Mouse (Mus musculus) hindbrain, embryonic 15.5 days (tissue): ENCODE data around the gene Phc1. TPM values are rescaled to one million over a fixed set of nuclear protein-coding genes. Genes with fewer than 3 reads are reported as not detected.
"Not testable (repeated sequence)": the region's sequence is repeated elsewhere in the genome, so short reads cannot be mapped to it uniquely, and the experiment has no call there.

Source experiments
- ATAC-seq: fragments of 200-750 bp; cut with Nextera tagmentation; 2 replicates; pipeline ENCODE4 v1.8.0; 2017; ENCODE audit warnings: low read depth, moderate number of reproducible peaks, moderate TSS enrichment; ENCODE audit not compliant: low FRiP score
- H3K27ac ChIP-seq: fragments of 300-500 bp; sonication (generic); replicated peaks from 2 replicates; pipeline ENCODE4 v1.5.1; 2015; ENCODE audit warnings: mild to moderate bottlenecking, inconsistent platforms
- H3K27me3 ChIP-seq: fragments of 300-500 bp; sonication (generic); 2 replicates; pipeline ENCODE4 v1.6.1; 2015; ENCODE audit warnings: control low read depth, inconsistent platforms
- H3K36me3 ChIP-seq: fragments of 300-500 bp; sonication (generic); 2 replicates; pipeline ENCODE4 v1.6.1; 2015; ENCODE audit warnings: control low read depth, inconsistent platforms
- H3K4me1 ChIP-seq: fragments of 300-500 bp; sonication (generic); replicated peaks from 2 replicates; pipeline ENCODE4 v1.6.1; 2015; ENCODE audit warnings: control low read depth, inconsistent platforms
- H3K4me2 ChIP-seq: fragments of 300-500 bp; sonication (generic); 2 replicates; pipeline ENCODE4 v1.6.1; 2015; ENCODE audit warnings: moderate library complexity, mild to moderate bottlenecking, inconsistent platforms
- H3K4me3 ChIP-seq: fragments of 300-500 bp; sonication (generic); 2 replicates; pipeline ENCODE4 v1.5.1; 2015; ENCODE audit warnings: mild to moderate bottlenecking, inconsistent platforms
- H3K9ac ChIP-seq: fragments of 300-500 bp; sonication (generic); 2 replicates; pipeline ENCODE4 v1.6.1; 2015; ENCODE audit warnings: inconsistent platforms
- H3K9me3 ChIP-seq: fragments of 300-500 bp; sonication (generic); 2 replicates; pipeline ENCODE4 v1.6.1; 2016; ENCODE audit warnings: control low read depth, inconsistent platforms
- WGBS: fragments of 180-500 bp; shearing (Covaris S2); methylation state at CpG from one replicate; pipeline ENCODE4 v1.1.7; 2015; 5-methylcytosine and 5-hydroxymethylcytosine counted together
- polyA plus RNA-seq: library from polyadenylated mRNA; unstranded; fragments of >200 nt; fragmentation: Nextera tagmentation; extraction: Ambion mirVana; gene quantifications from 2 replicates; pipeline ENCODE4 v1.2.1, GENCODE M21; 2015

Gene Phc1
- polyA plus RNA-seq: 26.4 and 30.6 TPM in 2 replicates

DNA sequence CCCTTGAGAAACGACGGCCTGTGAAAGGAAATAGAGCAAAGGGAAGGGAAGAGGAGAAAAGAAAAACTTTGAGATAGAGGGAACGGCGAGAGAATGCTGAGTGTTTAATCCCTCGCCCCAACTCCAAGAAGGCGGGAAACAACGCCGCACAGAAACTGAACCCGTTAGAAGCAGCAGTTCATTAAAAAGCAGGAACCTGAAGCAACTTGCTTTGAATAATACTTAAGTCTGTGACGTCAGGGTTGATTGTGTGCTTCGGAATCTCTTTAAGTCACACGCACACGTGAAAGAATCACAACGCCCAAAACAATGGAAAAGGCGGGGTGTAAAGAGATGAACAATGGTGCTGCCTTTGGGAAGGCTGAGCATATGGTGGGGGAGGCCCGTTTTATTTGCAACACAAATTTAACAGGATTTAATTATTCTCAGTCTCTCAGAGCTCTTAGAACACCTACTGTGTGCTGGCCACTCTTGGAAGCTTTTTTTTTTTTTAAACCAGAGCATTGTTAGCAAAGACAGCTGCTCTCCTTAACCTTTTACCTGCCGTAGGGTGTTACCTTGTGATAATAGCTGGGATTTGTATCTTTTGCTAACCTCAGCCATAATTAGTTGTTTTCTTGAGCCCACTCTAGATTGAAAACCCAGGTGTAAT, at the start of gene Phc1:
Gene Phc1, minus strand, starts transcription at position 213 of the 652 bp plus-strand sequence.
- ATAC-seq: peak; percentile 66
- peaks cover 28% of the 10 kb centered on the region for H3K4me1 ChIP-seq
- peak within 1 kb of the TSS; percentile 93 for H3K4me3 ChIP-seq
- WGBS: under 1% methylated on average over 17 of the region's 17 CpGs
- peak within 1 kb of the TSS; percentile 95 for H3K27ac ChIP-seq
- peak within 1 kb of the TSS; percentile 68 for H3K4me2 ChIP-seq
- H3K9me3 ChIP-seq: no peaks in the 10 kb centered on the region
- H3K36me3 ChIP-seq: no peaks in the 10 kb centered on the region
- peak within 1 kb of the TSS; percentile 84 for H3K9ac ChIP-seq
- no peaks in the 10 kb centered on the region for H3K27me3 ChIP-seq

DNA sequence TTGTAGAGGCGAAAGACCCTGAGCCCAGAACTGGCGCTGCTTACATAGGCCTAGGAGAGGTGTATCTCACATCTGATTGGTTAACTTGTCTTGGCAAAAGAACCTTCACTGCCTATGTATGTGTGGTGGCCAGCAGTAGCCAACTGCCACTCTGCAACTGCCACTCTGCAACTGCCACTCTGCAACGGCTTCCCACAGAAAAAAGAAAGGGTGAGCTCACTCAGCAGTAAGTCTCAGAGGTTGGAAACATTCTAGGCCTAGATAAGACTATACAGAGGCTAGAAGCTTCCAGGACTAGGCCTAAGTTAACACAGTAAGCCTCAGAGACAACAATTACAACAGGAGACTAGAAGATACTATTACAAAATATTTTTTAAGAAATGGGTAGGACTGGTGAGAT, 49.6 kb upstream of the Phc1 start:
- not testable (repeated sequence) for H3K36me3 ChIP-seq, H3K27ac ChIP-seq, H3K27me3 ChIP-seq, H3K9me3 ChIP-seq, H3K9ac ChIP-seq, H3K4me3 ChIP-seq, H3K4me1 ChIP-seq, ATAC-seq, H3K4me2 ChIP-seq
- WGBS: 69% methylated on average over 3 of the region's 3 CpGs

DNA sequence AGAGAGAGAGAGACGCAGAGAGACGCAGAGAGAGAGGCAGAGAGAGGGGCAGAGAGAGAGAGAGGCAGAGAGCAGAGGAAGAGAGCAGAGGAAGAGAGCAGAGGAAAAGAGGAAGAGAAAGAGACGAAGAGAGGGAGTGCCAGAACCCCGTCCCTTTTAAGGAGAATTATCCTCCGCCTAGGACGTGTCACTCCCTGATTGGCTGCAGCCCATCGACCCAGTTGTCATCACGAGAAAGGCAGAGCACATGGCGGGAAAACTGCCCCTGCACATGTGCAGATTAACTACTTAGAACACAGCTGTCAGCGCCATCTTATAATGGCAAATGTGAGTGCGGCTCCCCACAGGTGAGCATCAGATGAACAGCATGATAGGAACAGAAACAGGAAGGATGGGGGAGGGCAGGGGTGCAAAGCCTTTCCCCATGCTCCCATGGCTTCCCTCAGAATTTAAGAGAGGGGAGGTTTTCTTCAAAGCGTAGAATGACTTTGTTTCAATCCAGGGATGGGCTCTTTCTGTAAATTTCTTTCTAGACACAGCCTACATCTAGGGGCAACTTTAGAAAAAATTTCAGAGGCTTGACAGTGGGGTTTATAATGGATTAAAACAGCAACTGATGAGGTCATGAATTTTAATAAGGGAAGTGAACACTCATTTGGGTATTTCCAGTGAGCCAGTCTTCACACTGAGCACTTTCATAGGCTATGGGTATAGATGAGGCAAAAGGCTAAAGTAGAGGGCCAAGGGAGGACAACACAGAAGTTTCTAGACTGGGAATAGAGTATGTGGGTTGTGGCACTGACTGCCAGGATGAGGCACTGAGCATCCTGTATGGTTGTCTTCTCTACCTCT, 47.0 kb upstream of the Phc1 start:
- not testable (repeated sequence) for H3K9ac ChIP-seq, ATAC-seq, H3K4me2 ChIP-seq, H3K27me3 ChIP-seq, H3K4me3 ChIP-seq, H3K27ac ChIP-seq, H3K9me3 ChIP-seq, H3K4me1 ChIP-seq, H3K36me3 ChIP-seq
- WGBS: 93% methylated on average over 12 of the region's 12 CpGs

DNA sequence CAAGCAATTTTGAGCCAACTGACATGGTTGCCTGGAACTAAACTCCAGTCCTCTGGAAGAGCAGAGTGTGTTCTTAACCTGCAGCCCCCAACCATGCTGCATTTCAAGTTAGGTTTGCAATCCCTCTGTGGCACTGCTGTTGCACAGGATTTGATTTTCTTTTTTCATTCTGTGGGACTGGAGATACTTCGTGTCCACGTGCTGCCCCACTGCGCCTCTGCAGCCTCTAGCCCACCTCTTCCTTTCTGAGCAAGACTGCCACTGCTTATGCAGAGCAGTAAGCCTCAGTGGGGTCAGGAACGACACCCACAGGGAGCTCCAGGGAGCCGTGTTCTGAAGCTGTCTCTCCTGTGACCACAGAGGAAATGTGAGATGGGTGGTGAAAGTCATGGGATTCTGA, 45.4 kb upstream of the Phc1 start:
- 73% methylated on average over 5 of the region's 5 CpGs for WGBS
- ATAC-seq: no peak
- H3K4me2 ChIP-seq: no peak overlapping the region

DNA sequence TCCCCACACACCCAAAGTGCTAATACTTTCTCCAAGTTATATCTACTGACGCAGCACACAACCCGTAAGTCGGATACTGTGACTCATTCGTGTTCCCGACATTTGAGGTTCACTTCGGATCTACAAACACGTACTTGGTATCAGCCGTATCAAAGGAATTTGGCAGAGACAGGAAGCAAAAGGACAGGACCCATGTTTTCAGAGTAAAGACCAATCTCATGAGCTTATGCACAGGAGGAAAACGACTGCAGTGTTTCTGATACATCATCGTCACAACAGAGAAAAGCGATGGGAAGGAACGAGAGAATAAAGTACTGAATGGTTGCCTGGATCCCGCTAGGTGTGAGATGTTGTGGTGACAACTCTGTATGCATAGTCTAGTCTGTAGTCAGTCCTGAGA, 44.5 kb upstream of the Phc1 start:
- Histone ChIP-seq H3K9me3 (no peaks in the 10 kb centered on the region), H3K27me3 (no peaks in the 10 kb centered on the region), H3K36me3 (no peaks in the 10 kb centered on the region), H3K4me3 (no peak overlapping the region), H3K9ac (no peak overlapping the region), H3K4me2 (no peak overlapping the region), H3K27ac (no peak overlapping the region), H3K4me1 (no peaks in the 10 kb centered on the region)
- 92% methylated on average over 13 of the region's 13 CpGs for WGBS
- no peak for ATAC-seq

More for the DNA sequence above, 45.4 kb upstream of the Phc1 start:
- H3K9ac ChIP-seq: no peak overlapping the region
- H3K27me3 ChIP-seq: no peaks in the 10 kb centered on the region
- no peak overlapping the region for H3K4me3 ChIP-seq
- H3K27ac ChIP-seq: no peak overlapping the region
- no peaks in the 10 kb centered on the region for H3K9me3 ChIP-seq
- no peaks in the 10 kb centered on the region for H3K4me1 ChIP-seq
- no peaks in the 10 kb centered on the region for H3K36me3 ChIP-seq

DNA sequence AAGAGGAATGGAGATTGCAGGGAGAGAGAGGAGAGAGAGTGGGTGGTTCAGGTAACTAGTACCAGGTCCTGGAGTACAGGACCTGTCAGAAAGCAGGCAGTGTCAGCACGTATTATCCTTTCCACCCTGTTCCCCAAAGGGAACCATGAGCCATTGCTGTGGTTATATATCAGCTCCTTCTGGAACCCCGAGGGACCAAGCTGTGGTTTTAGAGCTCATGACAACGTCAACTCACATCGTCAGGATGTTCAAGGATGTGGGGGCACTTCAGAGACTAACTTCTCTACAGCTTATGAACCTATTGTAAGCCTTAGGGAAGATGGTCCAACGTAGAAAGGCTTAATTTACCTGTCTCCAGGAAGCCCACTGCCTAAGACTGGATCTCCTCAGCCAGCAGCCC, 42.9 kb upstream of the Phc1 start:
- no peak overlapping the region for H3K4me3 ChIP-seq
- 83% methylated on average over 5 of the region's 5 CpGs for WGBS
- H3K4me1 ChIP-seq: no peaks in the 10 kb centered on the region
- no peaks in the 10 kb centered on the region for H3K27me3 ChIP-seq
- H3K9ac ChIP-seq: no peak overlapping the region
- no peak overlapping the region for H3K27ac ChIP-seq
- no peaks in the 10 kb centered on the region for H3K36me3 ChIP-seq
- no peak for ATAC-seq
- no peak overlapping the region for H3K4me2 ChIP-seq
- H3K9me3 ChIP-seq: no peaks in the 10 kb centered on the region

DNA sequence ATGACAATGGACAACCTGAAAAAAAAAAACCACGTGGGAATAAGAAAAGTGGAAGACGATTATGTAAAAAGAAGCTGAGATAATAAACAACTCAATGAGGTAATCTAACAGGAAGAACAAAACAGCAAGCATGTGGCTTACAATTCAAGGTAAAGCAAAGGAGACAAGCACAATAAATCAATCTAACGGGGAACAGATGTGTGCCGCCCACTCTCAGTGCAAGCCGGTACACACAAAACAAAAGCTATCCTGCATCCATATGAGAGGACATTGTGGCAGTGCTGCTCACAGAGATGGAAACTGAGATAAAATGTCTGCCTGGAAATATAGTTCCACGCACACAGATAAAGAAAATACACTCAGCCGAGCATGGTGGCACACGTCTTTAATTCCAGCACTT, 41.7 kb upstream of the Phc1 start:
- WGBS: 70% methylated on average over 8 of the region's 8 CpGs
- no peak for ATAC-seq
- Histone ChIP-seq H3K4me3 (no peak overlapping the region), H3K4me1 (no peaks in the 10 kb centered on the region), H3K9me3 (no peaks in the 10 kb centered on the region), H3K4me2 (no peak overlapping the region), H3K27me3 (no peaks in the 10 kb centered on the region), H3K36me3 (no peaks in the 10 kb centered on the region), H3K9ac (no peak overlapping the region), H3K27ac (no peak overlapping the region)

DNA sequence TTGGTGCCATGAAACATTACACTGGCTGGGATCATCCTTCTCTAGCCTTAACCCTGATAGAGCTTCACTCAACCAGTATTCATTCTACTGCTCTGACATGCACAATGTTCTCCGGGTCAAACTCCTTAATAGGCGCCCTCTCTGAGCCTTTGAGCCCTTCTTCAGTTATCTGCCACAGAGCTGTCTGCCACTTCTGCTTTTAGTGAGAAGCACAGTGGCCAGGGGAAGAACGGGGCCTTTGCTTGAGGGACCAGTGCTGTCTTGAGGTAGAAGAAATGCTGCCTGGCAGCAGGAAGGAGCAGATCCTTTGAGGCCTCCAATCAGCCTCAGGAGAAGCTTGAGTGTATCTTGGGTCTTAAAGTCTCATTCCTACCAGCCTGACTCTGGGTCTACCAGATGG, 27.9 kb upstream of the Phc1 start:
- Histone ChIP-seq H3K27ac (no peak overlapping the region), H3K36me3 (no peaks in the 10 kb centered on the region), H3K27me3 (no peaks in the 10 kb centered on the region), H3K9me3 (no peaks in the 10 kb centered on the region), H3K9ac (no peak overlapping the region), H3K4me2 (no peak overlapping the region), H3K4me1 (no peaks in the 10 kb centered on the region), H3K4me3 (no peak overlapping the region)
- WGBS: 85% methylated on average over 3 of the region's 3 CpGs
- ATAC-seq: no peak

DNA sequence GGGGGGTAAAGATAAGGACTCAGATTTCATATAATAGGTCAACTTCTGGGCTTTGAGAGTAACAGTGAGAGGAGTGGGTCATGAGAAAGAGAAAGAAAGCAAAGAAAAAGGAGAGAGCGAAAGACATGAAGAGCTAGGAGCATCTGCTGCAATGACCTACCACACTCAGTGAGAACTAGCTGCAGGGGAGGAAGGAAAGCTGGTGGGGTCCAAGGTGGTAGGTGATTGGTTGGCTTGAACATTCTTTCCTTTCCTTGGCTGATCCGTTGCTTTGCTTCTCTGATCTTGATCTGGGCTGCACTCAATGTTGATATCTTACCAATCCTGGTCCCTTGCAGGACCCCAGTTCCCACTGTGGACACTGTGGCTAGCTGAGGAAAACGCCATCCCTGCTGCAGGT, 26.6 kb upstream of the Phc1 start:
- Histone ChIP-seq H3K4me2 (no peak overlapping the region), H3K36me3 (no peaks in the 10 kb centered on the region), H3K9me3 (no peaks in the 10 kb centered on the region), H3K27ac (no peak overlapping the region), H3K4me3 (no peak overlapping the region), H3K27me3 (no peaks in the 10 kb centered on the region), H3K9ac (no peak overlapping the region), H3K4me1 (no peaks in the 10 kb centered on the region)
- 53% methylated on average over 3 of the region's 3 CpGs for WGBS
- no peak for ATAC-seq

DNA sequence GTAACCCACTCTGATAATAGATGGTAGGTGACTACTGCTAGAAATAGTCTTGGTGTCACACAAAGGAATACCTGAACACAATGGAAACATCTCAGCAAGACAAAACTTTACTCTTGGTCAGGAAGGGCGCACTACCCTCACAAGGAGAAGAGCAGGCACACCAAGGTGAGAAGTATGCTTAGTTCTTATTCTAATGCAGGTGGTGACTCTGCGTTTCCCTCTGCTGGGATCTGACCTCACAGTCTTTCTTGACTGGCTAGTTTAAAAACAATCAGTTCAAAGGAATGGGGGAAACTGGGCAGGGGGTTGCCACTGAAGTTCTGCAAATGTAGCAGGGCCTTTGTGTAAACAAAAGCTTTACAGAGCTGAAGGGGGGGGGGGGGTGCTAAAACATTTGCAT, 25.9 kb upstream of the Phc1 start:
- Histone ChIP-seq H3K4me3 (no peak overlapping the region), H3K9me3 (no peaks in the 10 kb centered on the region), H3K27me3 (no peaks in the 10 kb centered on the region), H3K27ac (no peak overlapping the region), H3K4me2 (no peak overlapping the region), H3K4me1 (no peaks in the 10 kb centered on the region), H3K36me3 (no peaks in the 10 kb centered on the region), H3K9ac (no peak overlapping the region)
- 34% methylated on average over 2 of the region's 2 CpGs for whole genome bisulfite sequencing
- ATAC-seq: no peak

DNA sequence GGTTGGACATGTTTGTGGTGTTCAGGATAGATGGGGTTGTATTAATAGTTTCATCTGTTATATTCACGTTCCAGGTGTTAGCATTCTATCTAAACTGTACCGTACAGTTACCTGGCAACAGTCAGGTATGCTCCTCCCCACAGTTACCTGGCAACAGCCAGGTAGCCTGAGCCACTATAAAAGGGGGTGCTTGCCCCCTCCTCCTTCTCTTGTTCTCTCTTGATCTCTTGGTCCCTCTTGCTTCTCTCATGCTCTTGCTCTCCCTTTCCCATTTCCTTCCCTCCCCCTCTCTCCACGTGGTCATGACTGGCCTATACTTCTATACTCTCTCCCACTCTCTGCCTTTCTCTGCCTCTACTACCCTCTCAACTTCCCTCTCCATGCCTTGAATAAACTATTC, 25.3 kb upstream of the Phc1 start:
- WGBS: 54% methylated on average over 3 of the region's 3 CpGs
- Histone ChIP-seq H3K4me3 (no peak overlapping the region), H3K27me3 (no peaks in the 10 kb centered on the region), H3K9me3 (no peaks in the 10 kb centered on the region), H3K4me1 (no peaks in the 10 kb centered on the region), H3K9ac (no peak overlapping the region), H3K4me2 (no peak overlapping the region), H3K27ac (no peak overlapping the region), H3K36me3 (no peaks in the 10 kb centered on the region)
- no peak for ATAC-seq

DNA sequence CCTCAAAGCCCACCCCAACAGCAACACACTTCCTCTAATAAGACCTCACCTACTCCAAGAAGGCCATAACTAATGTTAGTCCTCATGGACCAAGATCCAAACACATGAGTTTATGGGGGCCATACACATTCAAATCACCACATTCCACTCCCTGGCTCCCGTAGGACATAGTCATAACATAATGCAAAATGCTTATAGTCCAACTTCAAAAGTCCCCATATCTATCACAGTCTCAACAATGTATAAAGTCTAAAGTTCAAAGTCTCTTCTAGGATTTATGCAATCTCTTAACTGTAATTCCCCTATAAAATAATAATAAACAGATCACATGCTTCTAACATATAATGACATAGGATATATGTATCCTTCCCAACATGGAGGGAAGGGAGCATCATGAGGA, 16.7 kb upstream of the Phc1 start:
- H3K4me2 ChIP-seq: no peak overlapping the region
- WGBS: 97% methylated on average over 1 of the region's 1 CpGs
- no peak overlapping the region for H3K9ac ChIP-seq
- H3K9me3 ChIP-seq: no peaks in the 10 kb centered on the region
- no peaks in the 10 kb centered on the region for H3K4me1 ChIP-seq
- no peaks in the 10 kb centered on the region for H3K36me3 ChIP-seq
- H3K27me3 ChIP-seq: no peaks in the 10 kb centered on the region
- ATAC-seq: no peak
- H3K4me3 ChIP-seq: no peak overlapping the region
- no peak overlapping the region for H3K27ac ChIP-seq
